ENCODE assay signal across 8 mouse cellular contexts in the genomic region with DNA sequence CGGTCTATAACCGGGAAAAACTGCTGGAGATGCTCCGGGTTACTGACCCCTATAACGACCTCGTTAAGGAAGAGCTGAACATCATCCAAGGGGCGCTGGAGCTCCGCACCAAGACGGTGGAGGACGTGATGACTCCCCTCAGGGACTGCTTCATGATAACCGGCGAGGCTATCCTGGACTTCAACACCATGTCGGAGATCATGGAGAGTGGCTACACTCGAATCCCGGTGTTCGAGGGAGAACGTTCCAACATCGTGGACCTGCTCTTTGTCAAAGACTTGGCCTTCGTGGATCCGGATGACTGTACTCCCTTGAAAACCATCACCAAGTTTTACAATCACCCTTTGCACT. TPM values are rescaled to one million over a fixed set of nuclear protein-coding genes. Genes with fewer than 3 reads are reported as not detected.
DNase-seq lines count a peak whose midpoint lies in the region; ATAC-seq and TF ChIP-seq lines count a peak whose summit lies in the region.

No protein-coding gene starts in this region.

- ATAC-seq in heart, embryonic 14.5 days (ENCODE audit: insufficient number of reproducible peaks, insufficient read depth, low FRiP score, low read depth) = no peak
- no peak for ATAC-seq in liver, embryonic 14.5 days (ENCODE audit: insufficient read depth)
- ATAC-seq in stomach, postnatal 0 days (ENCODE audit: low FRiP score, low TSS enrichment) = no peak

- H3K27me3 ChIP-seq in heart, embryonic 14.5 days (ENCODE audit: control insufficient read depth, insufficient read depth, low read length) = no peaks in the 10 kb centered on the region
- peaks cover 21% of the 10 kb centered on the region for H3K27me3 ChIP-seq in liver, embryonic 14.5 days (ENCODE audit: control insufficient read depth, insufficient read depth, low read length)
- no peaks in the 10 kb centered on the region for H3K27me3 ChIP-seq in stomach, postnatal 0 days (ENCODE audit: control insufficient read depth, insufficient read depth, low read length)

- peak overlapping the region; percentile 81 to 88 for H3K4me3 ChIP-seq in heart, embryonic 14.5 days (ENCODE audit: control insufficient read depth in 1 of 2, insufficient read depth in 1 of 2, low read depth in 1 of 2, low read length in 2 of 2)
- H3K4me3 ChIP-seq in liver, embryonic 14.5 days (ENCODE audit: insufficient read depth in 1 of 2, low read depth in 2 of 2, low read length in 2 of 2) = peak overlapping the region; percentile 73 to 78
- peak overlapping the region; percentile 75 for H3K4me3 ChIP-seq in stomach, postnatal 0 days (ENCODE audit: low read depth, low read length)

- DNase-seq in cerebellum, adult 8-10 months = peak; percentile 46
- no peak for DNase-seq in cerebellum, postnatal 4 days (ENCODE audit: low spot score in 2 of 2)
- peak; percentile 47 for DNase-seq in retina, embryonic 14.5 days (ENCODE audit: low spot score)
- no peak for DNase-seq in retina, postnatal 1 day
- DNase-seq in liver, embryonic 14.5 days (ENCODE audit: low read depth in 3 of 3, low spot score in 3 of 3) = peak in 1 of 3 experiments; percentile 10
- no peak for DNase-seq in stomach, postnatal 0 days (ENCODE audit: low spot score)
- no peak for DNase-seq in adrenal gland, postnatal 14 days

- H3K4me2 ChIP-seq in heart, embryonic 14.5 days (ENCODE audit: low read length) = peak overlapping the region; percentile 100
- peak overlapping the region; percentile 95 for H3K4me2 ChIP-seq in liver, embryonic 14.5 days (ENCODE audit: low read depth)
- peak overlapping the region; percentile 89 for H3K4me2 ChIP-seq in stomach, postnatal 0 days (replicated peaks; ENCODE audit: low read depth)

- peaks cover 0 to 6% of the 10 kb centered on the region in 2 experiments; a peak in 3 of 4 replicates for H3K4me1 ChIP-seq in heart, embryonic 14.5 days (ENCODE audit: control insufficient read depth in 2 of 2, insufficient read depth in 2 of 2, low read length in 2 of 2)
- H3K4me1 ChIP-seq in liver, embryonic 14.5 days (replicated peaks; ENCODE audit: control insufficient read depth in 2 of 2, insufficient read depth in 2 of 2, low read length in 1 of 2) = peaks cover 9 to 13% of the 10 kb centered on the region in 2 experiments
- H3K4me1 ChIP-seq in stomach, postnatal 0 days (replicated peaks; ENCODE audit: control insufficient read depth, insufficient read depth) = no peaks in the 10 kb centered on the region

- H3K36me3 ChIP-seq in heart, embryonic 14.5 days (ENCODE audit: control insufficient read depth, insufficient read depth, low read length) = no peaks in the 10 kb centered on the region
- no peaks in the 10 kb centered on the region for H3K36me3 ChIP-seq in liver, embryonic 14.5 days (replicated peaks; ENCODE audit: control insufficient read depth, insufficient read depth, low read depth)
- H3K36me3 ChIP-seq in stomach, postnatal 0 days (ENCODE audit: control insufficient read depth, insufficient read depth, low read length) = no peaks in the 10 kb centered on the region

- H3K27ac ChIP-seq in heart, embryonic 14.5 days (replicated peaks in 1 of 2; ENCODE audit: control insufficient read depth in 1 of 2, insufficient read depth in 1 of 2, low read depth in 2 of 2, low read length in 2 of 2) = no peak overlapping the region
- H3K27ac ChIP-seq in liver, embryonic 14.5 days = no peak overlapping the region
- H3K27ac ChIP-seq in stomach, postnatal 0 days (replicated peaks) = no peak overlapping the region

- H3K9ac ChIP-seq in heart, embryonic 14.5 days (ENCODE audit: low read length) = peak overlapping the region; percentile 81
- peak overlapping the region; percentile 74 for H3K9ac ChIP-seq in liver, embryonic 14.5 days (replicated peaks)
- 0 out of 2 replicates have a peak overlapping the region, but pooled peaks have one; percentile 1 for H3K9ac ChIP-seq in stomach, postnatal 0 days (ENCODE audit: low read length)

- WGBS in heart, embryonic 14.5 days = 2% methylated on average over 19 of the region's 19 CpGs
- 2% methylated on average over 19 of the region's 19 CpGs for WGBS in liver, embryonic 14.5 days (ENCODE audit: insufficient replicate concordance)
- WGBS in stomach, postnatal 0 days = 7% methylated on average over 19 of the region's 19 CpGs

- H3K9me3 ChIP-seq in heart, embryonic 14.5 days (ENCODE audit: control insufficient read depth, low read length) = no peaks in the 10 kb centered on the region
- H3K9me3 ChIP-seq in liver, embryonic 14.5 days (ENCODE audit: control insufficient read depth, low read length) = no peaks in the 10 kb centered on the region
- H3K9me3 ChIP-seq in stomach, postnatal 0 days (ENCODE audit: control insufficient read depth, low read length) = no peaks in the 10 kb centered on the region

- no peak for TF ChIP-seq EP300 in liver, embryonic 14.5 days (IDR thresholded peaks at IDR 0.05; ENCODE audit: low read depth)
- TF ChIP-seq EP300 in stomach, postnatal 0 days (optimal IDR thresholded peaks at IDR 0.05) = no peak

- TF ChIP-seq CTCF in liver, embryonic 14.5 days (IDR thresholded peaks at IDR 0.05; ENCODE audit: low read depth) = no peak; the same call in 1 of the 2 replicates
- no peak for TF ChIP-seq CTCF in stomach, postnatal 0 days (IDR thresholded peaks at IDR 0.05; ENCODE audit: low read depth)

RNA-seq across cellular contexts. Expression of a gene that starts 1.6 kb away (rescaled TPM):
- polyA plus RNA-seq in heart, embryonic 14.5 days (2014; fragmentation: Nextera tagmentation; extraction: Ambion mirVana) = 2.9 and 3.2 TPM in 2 replicates
- polyA plus RNA-seq in liver, embryonic 14.5 days (2012; rRNA removed) = 1.2 and 1.7 TPM in 2 replicates
- polyA plus RNA-seq in liver, embryonic 14.5 days (2014; fragmentation: Nextera tagmentation; extraction: Ambion mirVana) = 1.5 and 2.6 TPM in 2 replicates
- 2.0 and 2.1 TPM in 2 replicates for polyA plus RNA-seq in stomach, postnatal 0 days (2015; fragmentation: Nextera tagmentation; extraction: Ambion mirVana)
- 27.8 and 31.7 TPM in 2 replicates for total RNA-seq in adrenal gland, postnatal 14 days (2021)

RNA-seq across cellular contexts. Expression of a gene that starts 55.7 kb away (rescaled TPM):
- 49.8 and 55.5 TPM in 2 replicates for polyA plus RNA-seq in heart, embryonic 14.5 days (2014; fragmentation: Nextera tagmentation; extraction: Ambion mirVana)
- 3.8 and 5.1 TPM in 2 replicates for polyA plus RNA-seq in liver, embryonic 14.5 days (2012; rRNA removed)
- polyA plus RNA-seq in liver, embryonic 14.5 days (2014; fragmentation: Nextera tagmentation; extraction: Ambion mirVana) = 12.8 and 13.4 TPM in 2 replicates
- 17.0 and 17.7 TPM in 2 replicates for polyA plus RNA-seq in stomach, postnatal 0 days (2015; fragmentation: Nextera tagmentation; extraction: Ambion mirVana)
- total RNA-seq in adrenal gland, postnatal 14 days (2021) = 58.7 and 68.2 TPM in 2 replicates

Comparison
In these comparisons a context has a peak if more than half of its experiments do, and no peak if none do; other contexts are left out.
1. DNase-seq: peak in cerebellum, adult 8-10 months (single experiment) and retina, embryonic 14.5 days (single experiment); none in cerebellum, postnatal 4 days (0 of 2), retina, postnatal 1 day (single experiment), stomach, postnatal 0 days (single experiment) and adrenal gland, postnatal 14 days (single experiment).
2. H3K9ac ChIP-seq: peak in every context shown above with its lines; median percentile 81 in heart, embryonic 14.5 days; 74 in liver, embryonic 14.5 days; 1 in stomach, postnatal 0 days.
3. Peak in every context shown above with its lines, with median percentiles within 50 percentile points of each other: H3K4me2 ChIP-seq and H3K4me3 ChIP-seq.